Mouse (Mus musculus) megakaryocyte-erythroid progenitor cell, adult 5-6 weeks (primary cell): ENCODE results near the gene Dnah17. TPM values are rescaled to one million over a fixed set of nuclear protein-coding genes. Genes with fewer than 3 reads are reported as not detected.

ENCODE experiments used
- ATAC-seq: replicated peaks from 2 replicates; pipeline ENCODE4 v1.8.0; 2016; ENCODE audit warnings: mild to moderate bottlenecking, inconsistent platforms; ENCODE audit not compliant: severe bottlenecking, poor library complexity, low FRiP score, low TSS enrichment
- total RNA-seq, 2 experiments: library from RNA; stranded (forward) in 1 of 2; stranded (reverse) in 1 of 2; fragments of 200-1000, 215-1000 nt in 1 of 2; fragments of >200 nt in 1 of 2; fragmentation: Nextera tagmentation in 1 of 2; gene quantifications; 2 replicates each; pipeline ENCODE4 v1.2.3; 2014 to 2017

Dnah17 gene
- total RNA-seq, 2 experiments from 2014 or later = 1.2 TPM; not detected in 1

- no peak for ATAC-seq
These were observed 29.3 kb downstream of the Dnah17 start for GRCm38 (mm10) chr11:118101133-118101532.

GRCm38 (mm10) chr11:118096736-118097135 lies 33.7 kb downstream of the Dnah17 start:
- ATAC-seq = no peak

- no peak for ATAC-seq
These were observed 35.4 kb downstream of the Dnah17 start for GRCm38 (mm10) chr11:118095004-118095403.

- no peak for ATAC-seq
These were observed 39.3 kb downstream of the Dnah17 start for GRCm38 (mm10) chr11:118091002-118091670.

- no peak for ATAC-seq
These were observed 41.5 kb downstream of the Dnah17 start for GRCm38 (mm10) chr11:118088896-118089295.

- ATAC-seq = no peak
These were observed 44.5 kb downstream of the Dnah17 start for GRCm38 (mm10) chr11:118085961-118086360.

- no peak for ATAC-seq
These were observed 45.3 kb downstream of the Dnah17 start for GRCm38 (mm10) chr11:118085176-118085575.

- ATAC-seq = no peak
These were observed 46.2 kb downstream of the Dnah17 start for GRCm38 (mm10) chr11:118084266-118084665.

GRCm38 (mm10) chr11:118083811-118084210 lies 46.6 kb downstream of the Dnah17 start:
- no peak for ATAC-seq

GRCm38 (mm10) chr11:118082294-118082693 lies 48.1 kb downstream of the Dnah17 start:
- no peak for ATAC-seq

GRCm38 (mm10) chr11:118079750-118080149 lies 50.7 kb downstream of the Dnah17 start:
- no peak for ATAC-seq

- no peak for ATAC-seq
These were observed 53.5 kb downstream of the Dnah17 start for GRCm38 (mm10) chr11:118076929-118077328.

- no peak for ATAC-seq
These were observed 55.4 kb downstream of the Dnah17 start for GRCm38 (mm10) chr11:118075035-118075522.

GRCm38 (mm10) chr11:118071227-118071912 lies 59.1 kb downstream of the Dnah17 start:
- ATAC-seq = no peak

GRCm38 (mm10) chr11:118068812-118069332 lies 61.6 kb downstream of the Dnah17 start:
- no peak for ATAC-seq

GRCm38 (mm10) chr11:118067588-118067987 lies 62.8 kb downstream of the Dnah17 start:
- no peak for ATAC-seq

- ATAC-seq = no peak
These were observed 70.4 kb downstream of the Dnah17 start for GRCm38 (mm10) chr11:118060038-118060437.

- ATAC-seq = no peak
These were observed 71.6 kb downstream of the Dnah17 start for GRCm38 (mm10) chr11:118058872-118059271.

- ATAC-seq = no peak
These were observed 72.1 kb downstream of the Dnah17 start for GRCm38 (mm10) chr11:118058367-118058766.

- no peak for ATAC-seq
These were observed 80.3 kb downstream of the Dnah17 start for GRCm38 (mm10) chr11:118050174-118050573.

GRCm38 (mm10) chr11:118049641-118050040 lies 80.8 kb downstream of the Dnah17 start:
- ATAC-seq = no peak
